Mouse (Mus musculus): ENCODE results near the gene Nfatc3. TPM values are rescaled to one million over a fixed set of nuclear protein-coding genes. Genes with fewer than 3 reads are reported as not detected.
A peak's percentile ranks its signal among the peaks of the same experiment; 100 is the strongest.

The Nfatc3 gene
- total RNA-seq, 1 experiment: 19.6 TPM

DNA sequence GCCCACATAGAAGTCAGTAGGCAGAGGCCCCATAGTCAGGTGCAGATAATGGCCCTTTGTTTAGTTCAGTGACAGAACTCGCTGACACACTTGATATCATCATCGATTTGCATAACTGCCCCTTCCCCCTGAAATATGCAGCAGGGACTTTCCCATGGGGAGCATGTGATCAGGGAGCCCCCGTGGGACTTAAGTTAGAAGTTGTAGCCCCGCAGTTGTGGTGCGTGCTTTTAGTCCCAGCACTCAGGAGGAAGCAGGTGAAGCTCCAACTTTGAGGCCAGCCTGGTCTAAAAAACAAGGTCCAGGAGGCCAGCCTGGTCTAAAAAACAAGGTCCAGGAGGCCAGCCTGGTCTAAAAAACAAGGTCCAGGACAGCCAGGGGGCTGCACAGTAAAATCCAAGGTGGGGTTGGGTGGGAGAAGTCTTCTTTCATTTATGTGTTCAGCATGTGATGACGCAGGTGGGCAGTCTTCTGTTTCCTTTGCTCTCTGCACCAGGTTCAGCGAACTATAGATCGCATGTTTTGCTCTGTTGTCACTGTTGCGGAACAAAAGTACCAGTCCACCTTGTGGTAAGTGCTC is 6.0 kb upstream of the Nfatc3 start:
- H3K36me3 ChIP-seq (ENCODE audit: control insufficient read depth, insufficient read depth, low read length, poor library complexity, severe bottlenecking): peaks cover 14% of the 10 kb centered on the region
- H3K4me1 ChIP-seq (ENCODE audit: control insufficient read depth in 2 of 2, insufficient read depth in 2 of 2, low read length in 2 of 2, poor library complexity in 1 of 2): peaks cover 11% of the 10 kb centered on the region in 2 experiments
- no peak for DNase-seq (ENCODE audit: low read depth, low spot score)
- no peaks in the 10 kb centered on the region for H3K9me3 ChIP-seq (ENCODE audit: control insufficient read depth, insufficient read depth, low read depth, low read length)
- no peak overlapping the region for H3K9ac ChIP-seq (ENCODE audit: insufficient read depth, low read depth, low read length, poor library complexity, severe bottlenecking)
- TF ChIP-seq MAFK (IDR thresholded peaks at IDR 0.05; ENCODE audit: insufficient read depth, low read depth, low read length) (no peak), ZNF384 (IDR thresholded peaks at IDR 0.05; ENCODE audit: low read depth, low read length) (no peak), ZC3H11A (IDR thresholded peaks at IDR 0.05; ENCODE audit: borderline replicate concordance, low read depth, low read length) (no peak), CHD2 (IDR thresholded peaks at IDR 0.05; ENCODE audit: low read depth, low read length) (no peak), HCFC1 (IDR thresholded peaks at IDR 0.05; ENCODE audit: borderline replicate concordance, insufficient read depth, low read length) (no peak)
- in situ Hi-C loops (cut with MboI; ENCODE audit: low sequenced_read_pairs in 2 of 2, unreplicated experiment in 2 of 2): no loop called here
- no peak overlapping the region for H3K4me3 ChIP-seq (ENCODE audit: insufficient read depth in 1 of 2, low read depth in 1 of 2, low read length in 2 of 2, poor library complexity in 1 of 2, severe bottlenecking in 1 of 2)
- H3K27ac ChIP-seq (ENCODE audit: insufficient read depth, low read depth, low read length, poor library complexity, severe bottlenecking): no peak overlapping the region

DNA sequence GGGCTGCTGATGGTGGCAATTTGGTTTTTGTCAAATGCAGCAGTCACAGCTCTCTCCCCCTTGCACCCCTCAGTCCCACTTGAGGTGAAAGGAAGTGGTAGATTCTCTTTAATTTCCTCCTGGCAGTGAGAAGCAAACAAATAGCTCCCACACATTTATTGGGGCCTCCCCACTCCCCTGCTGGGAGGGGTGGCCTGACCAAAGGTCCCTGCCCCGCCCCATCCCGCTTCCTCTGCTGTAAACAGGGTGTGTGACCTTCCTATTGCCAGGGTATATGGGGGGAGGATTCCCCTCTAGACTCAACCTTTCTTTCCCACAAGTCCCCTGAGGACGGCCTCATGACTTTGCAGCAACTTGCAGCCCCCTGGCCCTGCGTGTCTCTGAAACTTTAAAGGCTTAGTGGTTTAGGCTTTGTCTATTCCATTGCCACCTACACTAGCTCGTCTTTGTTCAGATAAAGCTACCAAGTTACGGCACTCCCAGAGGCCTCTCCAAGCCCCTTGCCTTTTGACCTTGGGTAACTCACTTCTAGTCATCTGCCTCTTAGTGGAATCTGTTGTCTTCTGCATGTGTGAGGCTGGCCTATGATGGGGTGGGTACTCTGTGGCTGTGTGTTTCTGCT is 4.3 kb upstream of the Nfatc3 start:
- Histone ChIP-seq H3K36me3 (ENCODE audit: control insufficient read depth, insufficient read depth, low read length, poor library complexity, severe bottlenecking) (peaks cover 14% of the 10 kb centered on the region), H3K9ac (ENCODE audit: insufficient read depth, low read depth, low read length, poor library complexity, severe bottlenecking) (no peak overlapping the region), H3K27ac (ENCODE audit: insufficient read depth, low read depth, low read length, poor library complexity, severe bottlenecking) (peak overlapping the region; percentile 20), H3K4me3 (ENCODE audit: insufficient read depth in 1 of 2, low read depth in 1 of 2, low read length in 2 of 2, poor library complexity in 1 of 2, severe bottlenecking in 1 of 2) (peak overlapping the region in 1 of 2 experiments; percentile 5; a peak in 1 of 4 replicates), H3K4me1 (ENCODE audit: control insufficient read depth in 2 of 2, insufficient read depth in 2 of 2, low read length in 2 of 2, poor library complexity in 1 of 2) (peaks cover 11 to 14% of the 10 kb centered on the region in 2 experiments), H3K9me3 (ENCODE audit: control insufficient read depth, insufficient read depth, low read depth, low read length) (no peaks in the 10 kb centered on the region)
- TF ChIP-seq HCFC1 (IDR thresholded peaks at IDR 0.05; ENCODE audit: borderline replicate concordance, insufficient read depth, low read length): no peak
- DNase-seq (ENCODE audit: low read depth, low spot score): no peak
- in situ Hi-C loops (cut with MboI; ENCODE audit: low sequenced_read_pairs in 2 of 2, unreplicated experiment in 2 of 2): no loop called here

DNA sequence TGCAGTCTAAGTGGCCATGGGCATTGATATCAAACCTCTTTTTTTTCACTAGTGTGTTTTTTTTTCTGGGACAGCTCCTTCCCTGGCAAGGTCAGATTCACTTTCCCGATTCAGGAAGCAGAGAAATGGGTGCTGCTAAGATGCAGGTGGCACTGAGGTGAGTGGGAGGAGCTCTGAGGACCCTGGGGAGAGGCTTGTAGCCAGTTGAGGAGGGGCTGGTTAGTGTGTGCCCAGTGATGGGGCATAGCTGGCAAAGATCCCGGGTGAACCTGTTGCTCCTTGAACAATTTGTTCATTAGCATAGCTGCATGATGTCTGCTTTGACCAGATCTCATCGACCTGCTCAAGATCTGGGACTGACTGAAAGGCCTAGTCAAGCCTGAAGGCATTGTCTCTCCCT is 3.6 kb upstream of the Nfatc3 start:
- no peak for DNase-seq (ENCODE audit: low read depth, low spot score)
- H3K9ac ChIP-seq (ENCODE audit: insufficient read depth, low read depth, low read length, poor library complexity, severe bottlenecking): no peak overlapping the region
- no peak overlapping the region for H3K4me3 ChIP-seq (ENCODE audit: insufficient read depth in 1 of 2, low read depth in 1 of 2, low read length in 2 of 2, poor library complexity in 1 of 2, severe bottlenecking in 1 of 2)
- H3K4me1 ChIP-seq (ENCODE audit: control insufficient read depth in 2 of 2, insufficient read depth in 2 of 2, low read length in 2 of 2, poor library complexity in 1 of 2): peaks cover 11 to 14% of the 10 kb centered on the region in 2 experiments
- peak overlapping the region; percentile 20 for H3K27ac ChIP-seq (ENCODE audit: insufficient read depth, low read depth, low read length, poor library complexity, severe bottlenecking)
- in situ Hi-C loops (cut with MboI; ENCODE audit: low sequenced_read_pairs in 2 of 2, unreplicated experiment in 2 of 2): no loop called here
- peaks cover 14% of the 10 kb centered on the region for H3K36me3 ChIP-seq (ENCODE audit: control insufficient read depth, insufficient read depth, low read length, poor library complexity, severe bottlenecking)
- 0 out of 2 replicates have a peak, but pooled peaks have one; percentile 19 for TF ChIP-seq ZNF384 (IDR thresholded peaks at IDR 0.05; ENCODE audit: low read depth, low read length)
- TF ChIP-seq CHD2 (IDR thresholded peaks at IDR 0.05; ENCODE audit: low read depth, low read length): no peak
- no peaks in the 10 kb centered on the region for H3K9me3 ChIP-seq (ENCODE audit: control insufficient read depth, insufficient read depth, low read depth, low read length)

DNA sequence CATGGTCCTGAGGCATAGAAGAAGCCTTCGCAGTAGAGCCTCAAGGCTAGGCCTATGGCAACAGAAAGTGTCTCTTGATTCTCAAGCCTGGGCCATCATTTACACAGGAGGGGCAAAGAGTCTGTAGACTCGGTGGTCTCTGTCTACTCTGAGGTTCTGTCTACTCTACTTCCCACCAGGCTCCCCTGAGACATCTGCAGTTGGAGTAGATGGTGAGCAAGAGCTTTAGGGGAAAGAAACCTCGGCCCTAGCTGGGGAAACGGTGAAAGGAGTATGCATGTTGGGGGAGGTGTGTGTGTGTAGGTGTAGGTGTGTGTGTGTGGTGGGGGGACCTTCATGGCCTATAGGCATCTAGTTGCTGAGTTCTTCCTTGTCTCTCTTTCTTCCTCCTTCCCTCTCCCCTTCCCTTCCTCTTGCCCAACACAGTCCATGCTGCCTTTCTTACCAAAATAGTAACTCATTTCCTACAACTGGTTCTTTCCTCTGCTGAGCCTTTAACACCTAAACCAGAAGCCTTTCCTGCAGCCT is 2.1 kb upstream of the Nfatc3 start:
- DNase-seq (ENCODE audit: low read depth, low spot score): no peak
- in situ Hi-C loops (cut with MboI; ENCODE audit: low sequenced_read_pairs in 2 of 2, unreplicated experiment in 2 of 2): no loop called here
- Histone ChIP-seq H3K9me3 (ENCODE audit: control insufficient read depth, insufficient read depth, low read depth, low read length) (no peaks in the 10 kb centered on the region), H3K4me1 (ENCODE audit: control insufficient read depth in 2 of 2, insufficient read depth in 2 of 2, low read length in 2 of 2, poor library complexity in 1 of 2) (peaks cover 11 to 14% of the 10 kb centered on the region in 2 experiments), H3K36me3 (ENCODE audit: control insufficient read depth, insufficient read depth, low read length, poor library complexity, severe bottlenecking) (peaks cover 11% of the 10 kb centered on the region), H3K27ac (ENCODE audit: insufficient read depth, low read depth, low read length, poor library complexity, severe bottlenecking) (no peak overlapping the region), H3K9ac (ENCODE audit: insufficient read depth, low read depth, low read length, poor library complexity, severe bottlenecking) (no peak overlapping the region), H3K4me3 (ENCODE audit: insufficient read depth in 1 of 2, low read depth in 1 of 2, low read length in 2 of 2, poor library complexity in 1 of 2, severe bottlenecking in 1 of 2) (no peak overlapping the region)
- no peak for TF ChIP-seq MAFK (IDR thresholded peaks at IDR 0.05; ENCODE audit: insufficient read depth, low read depth, low read length)
- TF ChIP-seq ZC3H11A (IDR thresholded peaks at IDR 0.05; ENCODE audit: borderline replicate concordance, low read depth, low read length): no peak
- TF ChIP-seq ZNF384 (IDR thresholded peaks at IDR 0.05; ENCODE audit: low read depth, low read length): no peak
- TF ChIP-seq HCFC1 (IDR thresholded peaks at IDR 0.05; ENCODE audit: borderline replicate concordance, insufficient read depth, low read length): no peak
- no peak for TF ChIP-seq CHD2 (IDR thresholded peaks at IDR 0.05; ENCODE audit: low read depth, low read length)
